Mouse (Mus musculus): Measurements from ENCODE around the gene Iqcd. TPM values are rescaled to one million over a fixed set of nuclear protein-coding genes. Genes with fewer than 3 reads are reported as not detected.

Gene Iqcd
- total RNA-seq, 1 experiment from 2014 or later: not detected

DNA sequence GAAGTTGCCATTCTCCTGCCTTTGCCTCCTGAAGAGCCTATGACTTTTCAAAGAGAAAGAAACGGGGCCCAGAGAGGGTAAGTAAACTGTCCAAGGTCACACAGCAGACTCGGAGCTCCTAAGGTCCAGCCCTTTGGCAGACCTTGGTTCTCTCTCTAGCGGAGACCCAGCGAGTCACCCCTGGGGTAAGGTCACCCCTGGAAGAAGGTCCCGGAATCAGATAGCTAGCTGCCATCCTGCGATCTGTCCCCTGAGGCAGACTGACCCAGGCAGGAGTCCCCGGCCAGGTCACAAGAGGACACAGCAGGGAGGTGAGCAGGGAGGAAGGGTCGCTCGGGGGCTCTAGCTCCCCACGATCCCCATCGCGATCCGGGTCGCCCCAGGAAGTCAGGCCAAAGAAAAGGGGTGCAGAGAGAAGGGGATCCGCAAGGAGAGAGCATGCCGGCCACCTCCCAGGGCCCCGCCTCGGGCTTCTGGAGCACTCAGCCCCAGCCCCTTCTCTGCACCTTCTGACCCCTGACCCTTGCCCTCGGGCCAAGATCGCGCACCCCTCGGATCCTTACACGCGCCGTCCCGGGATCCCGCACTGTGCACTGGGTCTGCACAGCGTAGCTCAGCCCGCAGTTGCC, 762 bp upstream of the Iqcd start:
- ATAC-seq (replicated peaks in 1 of 2; ENCODE audit: insufficient read depth in 1 of 2, low FRiP score in 2 of 2, low TSS enrichment in 1 of 2, low read depth in 1 of 2, poor library complexity in 2 of 2, severe bottlenecking in 2 of 2): no peak

DNA sequence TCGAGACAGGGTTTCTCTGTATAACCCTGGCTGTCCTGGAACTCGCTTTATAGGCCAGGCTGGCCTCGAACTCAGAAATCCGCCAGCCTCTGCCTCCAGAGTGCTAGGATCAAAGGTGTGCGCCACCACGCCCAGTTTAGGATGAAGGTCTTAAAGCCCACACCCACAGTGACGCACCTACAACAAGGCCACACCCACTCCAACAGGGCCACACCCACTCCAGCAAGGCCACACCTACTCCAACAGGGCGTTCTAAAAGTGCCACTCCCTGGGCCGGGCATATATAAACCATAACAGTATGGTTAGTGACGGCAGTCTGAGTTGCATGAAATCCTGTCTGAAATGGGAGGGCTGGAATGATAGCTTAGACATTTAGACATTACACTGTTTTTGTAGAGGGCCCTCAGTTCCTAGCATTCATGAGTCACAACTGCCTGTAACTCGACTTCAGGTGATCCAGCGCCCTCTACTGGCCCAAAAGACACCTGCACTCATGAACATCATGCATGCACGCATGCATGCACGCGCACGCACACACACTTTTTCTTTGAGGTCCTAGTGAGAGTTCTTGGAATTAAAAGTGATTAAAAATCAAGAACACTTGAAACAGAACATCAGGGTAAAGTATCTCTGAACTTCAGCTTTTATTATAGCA, 1.7 kb downstream of the Iqcd start:
- ATAC-seq (replicated peaks in 1 of 2; ENCODE audit: insufficient read depth in 1 of 2, low FRiP score in 2 of 2, low TSS enrichment in 1 of 2, low read depth in 1 of 2, poor library complexity in 2 of 2, severe bottlenecking in 2 of 2): no peak

DNA sequence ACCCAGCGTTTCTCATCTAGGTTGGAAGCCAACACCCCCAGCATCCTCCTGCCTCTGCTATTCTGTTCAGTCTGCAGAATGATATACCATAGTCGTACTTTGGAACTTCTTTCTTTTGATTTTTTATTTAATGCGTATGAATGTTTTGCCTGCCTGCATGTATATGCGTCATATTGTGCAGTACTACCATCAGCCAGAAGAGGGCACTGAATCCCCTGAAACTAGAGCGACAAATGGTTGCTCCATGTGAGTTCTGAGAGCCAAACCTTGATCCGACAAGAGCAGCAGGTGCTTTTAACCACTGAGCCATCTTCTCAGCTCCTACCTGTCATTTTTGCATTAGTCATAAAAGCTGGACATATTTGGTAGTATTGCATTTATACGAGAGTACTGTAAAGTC, 3.3 kb downstream of the Iqcd start:
- ATAC-seq (replicated peaks in 1 of 2; ENCODE audit: insufficient read depth in 1 of 2, low FRiP score in 2 of 2, low TSS enrichment in 1 of 2, low read depth in 1 of 2, poor library complexity in 2 of 2, severe bottlenecking in 2 of 2): no peak

GRCm38 (mm10) chr5:120594485-120594884, 5.7 kb downstream of the Iqcd start:
- no peak for ATAC-seq (replicated peaks in 1 of 2; ENCODE audit: insufficient read depth in 1 of 2, low FRiP score in 2 of 2, low TSS enrichment in 1 of 2, low read depth in 1 of 2, poor library complexity in 2 of 2, severe bottlenecking in 2 of 2)

DNA sequence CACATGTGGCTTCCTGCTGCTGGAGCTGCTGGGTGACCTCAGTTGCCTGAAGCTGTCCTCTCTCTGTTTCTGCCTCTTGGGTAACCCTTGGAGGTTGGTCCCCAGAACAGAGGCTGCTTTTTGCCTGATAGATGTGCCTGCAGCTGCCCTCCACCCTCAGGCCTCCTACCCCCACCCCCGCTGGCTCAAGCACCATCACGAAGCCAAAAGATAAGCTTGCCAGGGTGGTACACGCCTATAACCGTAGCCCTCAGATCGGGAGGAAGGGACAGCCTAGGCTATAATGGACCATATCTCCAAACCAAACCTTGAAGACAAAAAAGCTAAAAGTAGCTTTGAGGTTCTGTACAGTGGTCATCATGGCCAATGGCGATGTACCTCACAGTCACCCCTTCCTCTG, 10.8 kb downstream of the Iqcd start:
- ATAC-seq (replicated peaks in 1 of 2; ENCODE audit: insufficient read depth in 1 of 2, low FRiP score in 2 of 2, low TSS enrichment in 1 of 2, low read depth in 1 of 2, poor library complexity in 2 of 2, severe bottlenecking in 2 of 2): 0 out of 4 replicates have a peak, but pooled peaks have one; percentile 16 to 32

- no peak for ATAC-seq (replicated peaks in 1 of 2; ENCODE audit: insufficient read depth in 1 of 2, low FRiP score in 2 of 2, low TSS enrichment in 1 of 2, low read depth in 1 of 2, poor library complexity in 2 of 2, severe bottlenecking in 2 of 2)
These were observed 12.3 kb downstream of the Iqcd start for GRCm38 (mm10) chr5:120600946-120601668.

GRCm38 (mm10) chr5:120602210-120602609, 13.4 kb downstream of the Iqcd start:
- no peak for ATAC-seq (replicated peaks in 1 of 2; ENCODE audit: insufficient read depth in 1 of 2, low FRiP score in 2 of 2, low TSS enrichment in 1 of 2, low read depth in 1 of 2, poor library complexity in 2 of 2, severe bottlenecking in 2 of 2)

GRCm38 (mm10) chr5:120603515-120603914, 14.7 kb downstream of the Iqcd start:
- ATAC-seq (replicated peaks in 1 of 2; ENCODE audit: insufficient read depth in 1 of 2, low FRiP score in 2 of 2, low TSS enrichment in 1 of 2, low read depth in 1 of 2, poor library complexity in 2 of 2, severe bottlenecking in 2 of 2): no peak

DNA sequence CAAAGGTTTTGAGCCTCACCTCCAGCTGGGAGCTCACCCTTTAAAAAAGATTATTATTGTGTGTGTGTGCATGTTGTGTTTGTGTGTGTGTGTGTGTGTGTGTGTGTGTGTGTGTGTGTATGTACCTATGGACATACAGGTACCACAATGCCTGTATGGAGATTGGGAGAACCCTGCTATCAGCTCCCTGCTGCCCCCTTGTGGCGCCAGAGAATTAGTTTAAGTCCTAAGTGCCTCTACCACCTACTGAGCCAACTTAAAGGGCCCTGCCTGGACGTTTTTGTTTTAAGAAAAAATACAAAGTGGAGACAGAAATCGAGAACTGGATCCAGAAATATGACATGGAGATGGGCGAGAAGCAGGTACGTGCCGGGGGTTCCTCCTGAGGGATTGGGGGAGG, 16.0 kb downstream of the Iqcd start:
- ATAC-seq (replicated peaks in 1 of 2; ENCODE audit: insufficient read depth in 1 of 2, low FRiP score in 2 of 2, low TSS enrichment in 1 of 2, low read depth in 1 of 2, poor library complexity in 2 of 2, severe bottlenecking in 2 of 2): peak; percentile 62 to 67; a peak in 2 of 4 replicates

DNA sequence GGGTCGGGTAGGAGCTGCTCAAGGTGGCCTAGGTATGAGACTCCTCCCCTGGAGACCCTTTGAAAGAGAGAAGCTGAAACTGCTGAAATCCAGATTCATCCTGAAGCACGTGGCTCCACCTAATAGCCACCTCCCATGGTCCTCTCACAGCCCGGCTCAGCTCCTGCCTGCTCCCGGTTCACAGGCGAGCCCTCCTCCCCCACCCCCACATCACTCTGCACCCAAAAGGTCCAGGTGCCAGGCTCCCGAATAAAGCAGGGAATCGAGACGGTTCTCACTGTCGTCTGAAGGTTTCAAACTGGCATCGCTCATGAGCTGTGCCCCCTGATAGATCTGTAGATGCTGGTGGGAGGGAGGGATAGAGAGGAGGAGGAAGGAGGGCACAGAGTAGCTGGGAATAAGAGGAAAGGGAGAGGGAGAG, 16.4 kb downstream of the Iqcd start:
- ATAC-seq (replicated peaks in 1 of 2; ENCODE audit: insufficient read depth in 1 of 2, low FRiP score in 2 of 2, low TSS enrichment in 1 of 2, low read depth in 1 of 2, poor library complexity in 2 of 2, severe bottlenecking in 2 of 2): no peak

DNA sequence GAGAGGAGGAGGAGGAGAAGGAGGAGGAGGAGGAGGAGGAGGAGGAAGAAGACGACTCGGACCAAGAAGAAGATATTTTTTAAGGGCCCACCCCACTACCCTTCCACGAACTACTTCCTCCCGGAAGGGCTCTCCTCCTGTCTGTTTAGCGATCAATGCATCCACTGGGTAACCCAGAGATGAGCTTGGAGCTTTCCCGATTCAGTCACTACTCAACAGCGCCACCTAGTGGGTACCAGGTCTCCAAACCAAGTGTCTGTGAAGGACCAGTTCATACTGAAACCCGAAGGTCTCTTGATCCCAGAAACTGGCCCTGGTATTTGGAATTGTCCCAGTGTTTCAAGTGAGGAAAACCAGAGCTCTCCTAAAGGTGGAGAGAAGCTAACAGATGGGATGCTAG, 16.9 kb downstream of the Iqcd start:
- ATAC-seq (replicated peaks in 1 of 2; ENCODE audit: insufficient read depth in 1 of 2, low FRiP score in 2 of 2, low TSS enrichment in 1 of 2, low read depth in 1 of 2, poor library complexity in 2 of 2, severe bottlenecking in 2 of 2): peak; percentile 66 to 73; a peak in 3 of 4 replicates

- no peak for ATAC-seq (replicated peaks in 1 of 2; ENCODE audit: insufficient read depth in 1 of 2, low FRiP score in 2 of 2, low TSS enrichment in 1 of 2, low read depth in 1 of 2, poor library complexity in 2 of 2, severe bottlenecking in 2 of 2)
These were observed 17.9 kb downstream of the Iqcd start for GRCm38 (mm10) chr5:120606590-120607200.

DNA sequence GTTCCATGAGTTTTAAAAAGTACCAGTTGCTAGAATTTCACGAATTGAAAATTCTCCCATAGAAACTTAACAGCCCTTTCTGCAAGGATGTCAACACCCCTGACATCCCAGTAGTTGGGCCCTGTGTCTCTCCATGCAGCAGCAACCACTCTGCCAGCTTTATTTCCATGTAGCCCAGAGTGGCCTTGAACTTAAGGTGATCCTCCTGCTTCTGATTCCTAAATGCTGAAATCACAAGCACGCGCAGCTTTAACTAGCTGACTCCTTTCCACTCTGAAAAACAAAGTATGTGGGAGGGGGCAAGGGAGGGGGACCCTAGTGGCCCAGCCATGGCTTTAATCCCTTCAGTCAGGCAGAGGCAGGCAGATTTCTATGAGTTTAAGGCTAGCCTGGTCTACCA, 18.5 kb downstream of the Iqcd start:
- ATAC-seq (replicated peaks in 1 of 2; ENCODE audit: insufficient read depth in 1 of 2, low FRiP score in 2 of 2, low TSS enrichment in 1 of 2, low read depth in 1 of 2, poor library complexity in 2 of 2, severe bottlenecking in 2 of 2): no peak

DNA sequence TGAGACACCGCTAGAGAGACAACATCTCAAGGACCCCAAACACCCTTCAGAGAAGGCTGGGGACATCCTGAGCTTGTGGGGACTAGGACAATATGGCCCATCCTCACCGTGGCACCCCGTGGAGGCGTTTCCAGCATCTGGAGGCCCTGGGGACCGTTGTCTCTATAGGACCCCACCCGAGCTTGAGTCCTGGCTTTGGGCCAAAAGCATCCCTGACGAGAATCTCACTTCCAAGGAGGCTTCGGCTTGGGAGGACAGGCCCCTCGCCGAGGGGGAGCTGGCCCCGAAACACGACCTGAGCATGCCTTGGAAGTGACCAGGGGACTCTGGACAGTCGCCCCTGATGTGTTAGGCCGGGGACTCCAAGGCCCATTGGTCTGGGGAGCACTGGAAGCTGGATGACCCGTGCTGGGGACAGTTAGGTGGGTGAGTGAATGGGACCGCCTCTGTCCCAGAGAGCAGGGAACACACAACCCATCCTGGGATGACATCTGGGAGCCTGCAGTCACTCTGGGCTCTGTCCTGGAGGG, 20.5 kb downstream of the Iqcd start:
- no peak for ATAC-seq (replicated peaks in 1 of 2; ENCODE audit: insufficient read depth in 1 of 2, low FRiP score in 2 of 2, low TSS enrichment in 1 of 2, low read depth in 1 of 2, poor library complexity in 2 of 2, severe bottlenecking in 2 of 2)

DNA sequence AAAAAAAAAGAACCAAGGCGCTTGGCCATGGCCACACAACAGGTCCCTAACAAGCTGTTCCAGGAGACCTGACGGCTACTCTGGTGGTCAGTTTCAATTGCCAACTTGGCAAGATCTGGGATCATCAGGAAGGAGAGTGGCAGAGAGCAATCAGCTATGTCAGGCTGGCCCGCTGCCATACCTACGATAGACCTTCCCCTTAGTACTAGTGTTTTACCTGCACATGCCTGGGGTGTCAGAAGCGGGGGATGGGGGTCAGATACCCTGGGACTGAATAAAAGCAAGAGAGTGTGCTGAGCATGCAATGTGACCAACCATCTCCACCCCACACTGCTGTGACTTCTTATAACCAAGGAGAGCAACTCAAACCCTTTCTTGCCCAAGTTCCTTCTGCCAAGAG, 22.1 kb downstream of the Iqcd start:
- no peak for ATAC-seq (replicated peaks in 1 of 2; ENCODE audit: insufficient read depth in 1 of 2, low FRiP score in 2 of 2, low TSS enrichment in 1 of 2, low read depth in 1 of 2, poor library complexity in 2 of 2, severe bottlenecking in 2 of 2)

DNA sequence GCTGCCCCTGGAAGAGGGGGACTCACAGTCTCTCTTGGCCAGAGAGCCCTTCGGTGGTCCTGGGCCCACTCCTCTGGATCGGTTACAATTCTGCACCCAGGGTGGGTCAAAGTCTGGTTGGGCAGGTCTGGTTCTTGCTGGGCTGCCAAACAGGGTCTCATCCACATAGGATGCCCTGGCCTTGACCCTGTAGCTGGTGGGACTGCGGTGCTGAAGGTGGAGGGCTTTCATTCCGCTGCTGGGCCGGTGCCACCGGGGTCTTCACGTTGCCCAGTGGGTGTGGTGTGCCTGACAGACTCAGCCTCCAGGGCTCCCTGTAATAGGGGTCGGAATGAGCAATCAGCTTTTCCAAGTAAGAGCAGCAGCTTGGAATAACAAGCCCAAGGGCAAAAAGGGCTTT, 22.6 kb downstream of the Iqcd start:
- no peak for ATAC-seq (replicated peaks in 1 of 2; ENCODE audit: insufficient read depth in 1 of 2, low FRiP score in 2 of 2, low TSS enrichment in 1 of 2, low read depth in 1 of 2, poor library complexity in 2 of 2, severe bottlenecking in 2 of 2)

DNA sequence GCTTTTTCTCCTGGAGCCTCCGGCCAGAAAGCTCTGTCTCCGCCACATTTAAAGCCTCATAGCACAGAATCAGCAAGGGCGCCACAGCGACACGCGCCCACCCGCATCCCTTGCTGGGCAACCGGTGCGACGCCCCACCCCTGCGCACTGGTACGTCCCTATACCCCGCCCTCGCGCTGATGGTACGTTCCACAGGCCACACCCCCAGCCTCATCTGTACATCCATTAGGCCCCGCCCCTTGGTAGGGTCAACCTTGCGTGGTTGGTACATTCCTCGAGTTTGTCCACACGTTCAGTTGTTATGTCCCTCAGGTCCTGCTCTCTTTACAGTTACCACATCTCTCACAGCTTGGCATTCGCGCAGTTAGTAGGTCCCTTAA, 23.6 kb downstream of the Iqcd start, which contains the start of the genes Rita1 and Ddx54:
Gene Rita1 (minus strand): TSS at position 148 of the 380 bp plus-strand sequence.
Gene Ddx54 (plus strand): TSS at position 298 of the 380 bp plus-strand sequence.
- ATAC-seq (replicated peaks in 1 of 2; ENCODE audit: insufficient read depth in 1 of 2, low FRiP score in 2 of 2, low TSS enrichment in 1 of 2, low read depth in 1 of 2, poor library complexity in 2 of 2, severe bottlenecking in 2 of 2): peak; percentile 75

All from hematopoietic stem cell, adult 5-6 weeks (primary cell).